Mouse (Mus musculus): ENCODE measurements around the gene Fem1b. TPM values are rescaled to one million over a fixed set of nuclear protein-coding genes. Genes with fewer than 3 reads are reported as not detected.
"Not testable (repeated sequence)": the region's sequence is repeated elsewhere in the genome, so short reads cannot be mapped to it uniquely, and the experiment has no call there.

Gene Fem1b
- polyA plus RNA-seq, 1 experiment from 2014 or later, result 35.2 TPM

GRCm38 (mm10) chr9:62820829-62821228 lies 9.1 kb upstream of the Fem1b start:
- H3K36me3 ChIP-seq (replicated peaks), result no peaks in the 10 kb centered on the region
- no peaks in the 10 kb centered on the region for H3K9me3 ChIP-seq
- no peaks in the 10 kb centered on the region for H3K27me3 ChIP-seq (ENCODE audit: poor library complexity, severe bottlenecking)
- 94% methylated on average over 6 of the region's 6 CpGs for WGBS
- DNase-seq (ENCODE audit: extremely low spot score, low spot score), result no peak
- H3K4me3 ChIP-seq, result no peak overlapping the region
- no peak overlapping the region for H3K27ac ChIP-seq
- peaks cover 10% of the 10 kb centered on the region for H3K4me1 ChIP-seq

DNA sequence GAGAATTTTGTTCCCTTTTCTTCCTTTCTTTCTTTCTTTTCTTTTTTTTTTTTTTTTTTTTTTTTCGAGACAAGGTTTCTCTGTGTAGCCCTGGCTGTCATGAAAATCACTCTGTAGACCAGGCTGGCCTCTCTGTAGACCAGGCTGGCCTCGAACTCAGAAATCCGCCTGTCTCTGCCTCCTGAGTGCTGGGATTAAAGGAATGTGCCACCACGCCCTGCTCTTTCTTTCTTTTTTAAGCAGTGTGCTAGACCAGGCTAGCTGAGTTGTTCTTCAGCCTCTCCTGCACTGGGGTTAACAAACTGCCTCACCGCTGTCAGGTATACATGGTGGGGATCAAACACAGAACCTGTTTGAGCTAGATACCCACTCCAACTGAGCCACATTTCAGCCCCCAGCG lies 8.2 kb upstream of the Fem1b start:
- not testable (repeated sequence) for H3K9me3 ChIP-seq; H3K4me3 ChIP-seq; H3K36me3 ChIP-seq (replicated peaks); H3K4me1 ChIP-seq; DNase-seq (ENCODE audit: extremely low spot score, low spot score); H3K27ac ChIP-seq; H3K27me3 ChIP-seq (ENCODE audit: poor library complexity, severe bottlenecking)
- WGBS, result 90% methylated on average over 6 of the region's 6 CpGs

GRCm38 (mm10) chr9:62819494-62819893 lies 7.8 kb upstream of the Fem1b start:
- DNase-seq (ENCODE audit: extremely low spot score, low spot score), result no peak
- H3K27me3 ChIP-seq (ENCODE audit: poor library complexity, severe bottlenecking), result no peaks in the 10 kb centered on the region
- no peaks in the 10 kb centered on the region; the same call in 1 of the 2 replicates for H3K4me1 ChIP-seq
- H3K27ac ChIP-seq, result no peak overlapping the region
- WGBS, result 87% methylated on average over 3 of the region's 3 CpGs
- H3K4me3 ChIP-seq, result no peak overlapping the region
- H3K36me3 ChIP-seq (replicated peaks), result no peaks in the 10 kb centered on the region
- H3K9me3 ChIP-seq, result no peaks in the 10 kb centered on the region

GRCm38 (mm10) chr9:62817828-62818614 lies 6.3 kb upstream of the Fem1b start:
- Histone ChIP-seq H3K27ac (0 out of 2 replicates have a peak overlapping the region, but pooled peaks have one; percentile 11), H3K4me3 (no peak overlapping the region), H3K9me3 (no peaks in the 10 kb centered on the region), H3K36me3 (replicated peaks) (no peaks in the 10 kb centered on the region), H3K4me1 (peaks cover 3% of the 10 kb centered on the region; the same call in 1 of the 2 replicates), H3K27me3 (ENCODE audit: poor library complexity, severe bottlenecking) (no peaks in the 10 kb centered on the region)
- no peak for DNase-seq (ENCODE audit: extremely low spot score, low spot score)
- 89% methylated on average over 4 of the region's 4 CpGs for WGBS

GRCm38 (mm10) chr9:62817099-62817571 lies 5.4 kb upstream of the Fem1b start:
- no peaks in the 10 kb centered on the region for H3K9me3 ChIP-seq
- H3K4me3 ChIP-seq, result no peak overlapping the region
- H3K4me1 ChIP-seq, result peaks cover 12% of the 10 kb centered on the region
- DNase-seq (ENCODE audit: extremely low spot score, low spot score), result no peak
- 81% methylated on average over 12 of the region's 12 CpGs for WGBS
- H3K27me3 ChIP-seq (ENCODE audit: poor library complexity, severe bottlenecking), result no peaks in the 10 kb centered on the region
- no peak overlapping the region for H3K27ac ChIP-seq
- no peaks in the 10 kb centered on the region for H3K36me3 ChIP-seq (replicated peaks)

GRCm38 (mm10) chr9:62816323-62817098 lies 4.8 kb upstream of the Fem1b start:
- no peaks in the 10 kb centered on the region for H3K9me3 ChIP-seq
- WGBS, result 82% methylated on average over 9 of the region's 9 CpGs

GRCm38 (mm10) chr9:62814751-62815150 lies 3.0 kb upstream of the Fem1b start:
- peaks cover 25% of the 10 kb centered on the region for H3K4me1 ChIP-seq
- H3K9me3 ChIP-seq, result no peaks in the 10 kb centered on the region
- no peaks in the 10 kb centered on the region for H3K36me3 ChIP-seq (replicated peaks)
- no peak overlapping the region for H3K27ac ChIP-seq
- no peak overlapping the region for H3K4me3 ChIP-seq
- DNase-seq (ENCODE audit: extremely low spot score, low spot score), result no peak
- H3K27me3 ChIP-seq (ENCODE audit: poor library complexity, severe bottlenecking), result no peaks in the 10 kb centered on the region
- WGBS, result 78% methylated on average over 2 of the region's 2 CpGs

More at GRCm38 (mm10) chr9:62816323-62817098, 4.8 kb upstream of the Fem1b start:
- Histone ChIP-seq H3K4me3 (no peak overlapping the region), H3K27ac (peak overlapping the region; percentile 17; the same call in 1 of the 2 replicates), H3K36me3 (replicated peaks) (no peaks in the 10 kb centered on the region), H3K27me3 (ENCODE audit: poor library complexity, severe bottlenecking) (no peaks in the 10 kb centered on the region), H3K4me1 (peaks cover 15% of the 10 kb centered on the region)
- no peak for DNase-seq (ENCODE audit: extremely low spot score, low spot score)

DNA sequence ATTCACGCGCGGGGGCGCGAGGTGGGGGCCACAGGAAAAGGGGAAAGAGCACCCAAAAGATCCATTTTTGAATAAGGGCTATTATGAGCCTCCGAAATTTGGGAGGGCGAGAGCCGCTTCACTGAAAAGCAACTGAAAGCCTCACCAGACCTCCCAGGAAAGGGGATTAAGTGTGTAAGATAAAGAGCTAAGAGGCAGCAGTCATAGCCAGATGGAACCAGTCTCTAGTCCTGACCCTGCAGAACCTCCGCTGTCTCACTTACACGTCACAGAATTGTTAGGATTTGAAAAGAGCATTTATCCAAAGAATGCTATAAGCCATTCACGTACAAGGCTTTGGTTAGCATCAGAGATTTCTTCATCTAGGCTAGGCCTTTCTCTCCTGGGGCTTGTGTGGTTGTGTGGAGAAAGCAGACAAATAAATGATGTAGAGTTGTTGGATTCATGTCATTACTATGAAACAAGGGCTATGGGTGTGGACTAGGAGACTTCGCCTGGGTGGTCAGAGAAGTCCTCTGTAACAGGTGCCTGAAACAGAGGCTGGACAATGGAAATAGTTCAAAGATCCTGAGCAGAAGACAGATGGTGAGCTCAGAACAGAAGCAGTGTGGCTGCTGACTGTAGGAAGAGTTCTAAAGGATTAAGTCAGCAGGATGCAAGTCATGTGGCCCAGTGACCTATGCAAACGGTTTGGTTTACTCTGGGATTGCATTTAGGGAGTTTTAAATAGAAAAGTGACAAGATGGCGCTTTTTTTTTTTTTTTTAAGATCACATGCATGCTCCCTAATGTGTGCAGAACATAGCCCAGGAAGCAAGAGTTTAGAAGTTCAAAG lies 699 bp upstream of the Fem1b start:
- WGBS, result 10% methylated on average over 14 of the region's 14 CpGs
- H3K36me3 ChIP-seq (replicated peaks), result peaks cover 8% of the 10 kb centered on the region
- H3K9me3 ChIP-seq, result no peaks in the 10 kb centered on the region
- peak overlapping the region; percentile 99 for H3K27ac ChIP-seq
- peaks cover 45% of the 10 kb centered on the region for H3K4me1 ChIP-seq
- no peak for DNase-seq (ENCODE audit: extremely low spot score, low spot score)
- H3K27me3 ChIP-seq (ENCODE audit: poor library complexity, severe bottlenecking), result no peaks in the 10 kb centered on the region
- H3K4me3 ChIP-seq, result peak overlapping the region; percentile 100

DNA sequence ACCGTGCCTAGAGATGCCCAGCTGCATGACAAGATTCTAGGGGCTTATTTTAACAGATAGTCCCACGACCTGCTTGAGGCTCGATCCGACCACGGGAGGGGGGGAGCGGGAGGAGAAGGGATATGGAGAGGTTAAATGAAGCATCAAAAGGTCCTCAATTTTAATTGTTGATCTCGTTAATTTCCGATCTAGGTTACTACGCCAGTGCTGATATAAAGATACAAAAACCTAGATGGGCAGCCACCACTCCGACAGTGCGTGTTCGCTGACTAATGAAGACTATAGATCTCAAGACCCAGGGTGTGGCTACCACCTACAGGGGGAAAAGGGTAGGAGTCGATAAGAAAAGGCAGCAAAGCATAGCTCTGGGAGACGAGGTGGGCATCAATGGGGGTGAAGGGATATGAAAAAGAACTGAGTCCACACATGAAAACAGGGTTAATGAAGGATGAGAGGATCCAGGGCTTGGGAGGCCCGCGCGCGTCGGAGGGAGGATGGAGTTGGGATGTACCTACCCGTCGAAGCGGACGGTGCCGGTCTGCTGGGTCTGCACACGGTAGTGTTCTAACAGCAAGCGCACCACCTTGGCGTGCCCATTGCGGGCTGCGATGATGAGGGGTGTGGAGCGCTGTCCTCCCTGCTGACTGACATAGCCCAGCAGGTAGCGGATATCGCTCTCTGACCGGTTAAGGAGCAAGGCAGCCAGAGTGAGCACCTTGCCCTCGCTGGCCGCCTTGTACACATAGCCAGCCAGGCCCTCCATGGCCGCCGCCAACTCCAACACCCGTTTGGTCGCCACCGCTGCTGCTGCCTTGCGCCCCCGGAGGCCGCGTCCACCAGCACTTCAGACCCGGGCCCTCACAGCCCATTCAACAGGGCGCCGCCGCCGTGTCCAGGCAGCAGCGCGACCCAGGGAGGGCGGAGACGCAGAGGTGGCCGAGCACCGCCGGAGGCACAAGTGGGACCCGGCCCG lies 905 bp downstream of the Fem1b start:
- Histone ChIP-seq H3K36me3 (replicated peaks) (peaks cover 11% of the 10 kb centered on the region), H3K4me1 (peaks cover 45% of the 10 kb centered on the region), H3K27ac (peak overlapping the region; percentile 99), H3K4me3 (peak overlapping the region; percentile 100), H3K27me3 (ENCODE audit: poor library complexity, severe bottlenecking) (no peaks in the 10 kb centered on the region), H3K9me3 (no peaks in the 10 kb centered on the region)
- under 1% methylated on average over 58 of the region's 58 CpGs for WGBS
- DNase-seq (ENCODE audit: extremely low spot score, low spot score), result no peak

- no peak for DNase-seq (ENCODE audit: extremely low spot score, low spot score)
- Histone ChIP-seq H3K27ac (peak overlapping the region; percentile 99; the same call in 1 of the 2 replicates), H3K36me3 (replicated peaks) (peaks cover 11% of the 10 kb centered on the region), H3K9me3 (no peaks in the 10 kb centered on the region), H3K27me3 (ENCODE audit: poor library complexity, severe bottlenecking) (no peaks in the 10 kb centered on the region), H3K4me3 (peak overlapping the region; percentile 100), H3K4me1 (peaks cover 45% of the 10 kb centered on the region)
- 29% methylated on average over 8 of the region's 8 CpGs for WGBS
Observed at GRCm38 (mm10) chr9:62810095-62810494, 1.6 kb downstream of the Fem1b start.

DNA sequence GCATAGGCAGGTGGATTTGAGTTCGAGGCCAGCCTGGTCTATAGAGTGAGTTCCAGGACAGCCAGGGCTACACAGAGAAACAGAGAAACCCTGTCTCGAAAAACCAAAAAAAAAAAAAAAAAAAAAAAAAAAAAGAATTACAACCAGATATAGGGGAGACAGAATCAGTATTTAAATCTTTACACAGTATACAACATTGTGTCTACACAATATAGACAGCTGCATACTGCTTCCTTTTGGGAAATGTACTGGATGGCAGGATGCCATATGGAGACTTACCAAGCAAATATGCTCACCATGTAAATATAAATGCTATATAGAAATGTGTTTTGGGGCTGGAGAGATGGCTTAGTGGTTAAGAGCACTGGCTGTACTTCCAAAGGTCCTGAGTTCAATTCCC lies 12.5 kb downstream of the Fem1b start:
- not testable (repeated sequence) for H3K27ac ChIP-seq; H3K27me3 ChIP-seq (ENCODE audit: poor library complexity, severe bottlenecking); H3K4me3 ChIP-seq; DNase-seq (ENCODE audit: extremely low spot score, low spot score); H3K9me3 ChIP-seq; H3K4me1 ChIP-seq
- 94% methylated on average over 2 of the region's 2 CpGs for WGBS
- H3K36me3 ChIP-seq (replicated peaks), result peaks cover 84% of the 10 kb centered on the region
